Mouse (Mus musculus) mouse embryonic stem cell (cell line): Measurements from ENCODE around the gene Serpina3k.
"Not testable (repeated sequence)": the region's sequence is repeated elsewhere in the genome, so short reads cannot be mapped to it uniquely, and the experiment has no call there.

Experiments
- in situ Hi-C, 2 experiments: fragments of 300-500 bp; cut with MboI; formaldehyde crosslinking; loops; 1 replicate in 1 of 2; 3 replicates in 1 of 2; pipeline ENCODE4 v1.14.3; 2019 to 2020; ENCODE audit warnings: low sequenced_read_pairs in 2 of 2, low pct_unique_long_range_greater_than_20kb in 1 of 2, mixed read lengths in 1 of 2; ENCODE audit not compliant: unreplicated experiment in 1 of 2

Serpina3k gene

DNA sequence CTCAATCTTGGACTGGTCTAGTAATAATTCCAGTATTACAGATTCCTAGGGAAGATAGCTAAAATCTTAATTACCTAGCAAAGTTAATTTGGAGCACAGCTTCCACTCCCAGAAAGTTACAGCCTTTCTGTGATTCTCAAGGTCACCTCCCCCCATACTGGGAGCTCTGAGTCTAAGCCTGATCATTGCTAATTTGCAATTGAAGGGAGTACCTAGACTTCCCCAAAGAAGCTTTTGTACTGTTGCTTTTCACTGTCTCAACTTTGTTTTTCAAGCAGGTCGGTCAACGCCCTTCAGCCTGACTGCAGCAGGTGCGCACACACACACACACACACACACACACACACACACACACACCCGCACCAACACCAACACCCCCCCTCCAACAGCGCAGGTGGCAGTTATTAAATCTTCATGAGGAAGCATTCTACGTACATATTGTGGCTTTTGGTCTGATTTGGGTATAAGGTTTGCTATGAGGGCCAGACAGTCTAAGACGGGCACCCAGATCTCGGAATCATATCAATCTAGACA lies 42.9 kb downstream of the Serpina3k start:
- in situ Hi-C loops, result not testable (repeated sequence)

DNA sequence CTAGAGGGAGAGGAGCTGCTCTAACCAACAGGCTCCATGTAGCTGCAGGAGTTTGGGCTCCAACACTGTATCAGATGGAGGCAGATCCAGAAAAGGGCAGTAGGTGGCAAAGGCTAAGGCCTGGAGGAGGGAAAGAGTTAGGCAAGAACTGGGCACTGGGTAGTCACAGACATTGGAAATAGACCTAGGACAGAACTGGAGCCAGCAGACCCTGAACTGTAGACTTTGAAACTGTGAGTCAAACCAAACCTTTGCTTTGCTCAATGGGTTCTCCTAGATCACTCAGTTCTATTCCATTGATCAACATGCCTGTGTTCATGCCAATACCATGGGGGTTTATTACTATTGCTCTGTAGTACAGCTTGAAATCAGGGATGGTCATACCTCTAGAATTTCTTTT lies 47.7 kb downstream of the Serpina3k start:
- in situ Hi-C loops, result loop anchor here in 1 of 2 experiments (5.0 kb wide), 1 partner anchor 49 kb away; the partner anchor contains the start of genes Serpina3k and Serpina3m

DNA sequence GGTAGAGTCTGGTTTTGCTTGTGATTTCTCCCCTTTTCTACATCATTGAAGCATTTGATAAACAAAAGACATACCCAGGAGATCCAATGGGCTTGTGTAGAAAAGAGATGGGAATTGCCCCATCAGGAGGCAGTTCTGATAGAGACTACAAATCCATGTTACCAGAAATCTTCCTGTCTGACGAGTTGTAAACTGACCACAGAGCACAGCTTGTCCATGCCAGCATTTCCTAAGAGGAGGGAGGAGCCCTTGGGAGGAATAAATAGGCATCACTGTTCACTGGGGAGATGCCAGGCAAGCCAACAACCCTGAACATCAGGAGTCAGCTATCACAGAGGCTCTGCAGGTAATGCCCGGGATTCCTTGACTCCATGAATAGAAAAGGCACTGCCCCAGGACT lies 48.6 kb downstream of the Serpina3k start:
- in situ Hi-C loops, result loop anchor here in 1 of 2 experiments (5.0 kb wide), 1 partner anchor 50 kb away; the partner anchor contains the start of genes Serpina3k and Serpina3m

DNA sequence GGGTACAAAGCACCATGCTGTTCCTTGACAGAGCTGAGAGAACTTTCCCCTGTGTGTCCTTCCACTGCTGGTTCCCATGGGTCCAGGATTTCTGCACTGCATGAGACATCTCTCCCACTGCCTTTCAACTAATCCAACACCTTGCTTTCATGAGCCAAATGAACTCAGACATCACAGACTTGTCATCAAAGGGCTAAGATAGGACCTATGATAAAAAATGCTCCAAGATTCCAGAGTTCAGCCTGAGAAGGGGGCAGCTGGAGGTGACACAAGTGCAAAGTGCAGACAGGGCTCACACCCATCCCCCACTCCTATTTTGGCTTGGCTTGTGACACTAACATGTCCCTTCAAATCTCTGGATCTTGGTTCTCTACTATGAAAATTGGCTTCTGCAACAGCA lies 50.2 kb downstream of the Serpina3k start:
- in situ Hi-C loops, result loop anchor here in 1 of 2 experiments (5.0 kb wide), 1 partner anchor 51 kb away; the partner anchor contains the start of genes Serpina3k and Serpina3m

DNA sequence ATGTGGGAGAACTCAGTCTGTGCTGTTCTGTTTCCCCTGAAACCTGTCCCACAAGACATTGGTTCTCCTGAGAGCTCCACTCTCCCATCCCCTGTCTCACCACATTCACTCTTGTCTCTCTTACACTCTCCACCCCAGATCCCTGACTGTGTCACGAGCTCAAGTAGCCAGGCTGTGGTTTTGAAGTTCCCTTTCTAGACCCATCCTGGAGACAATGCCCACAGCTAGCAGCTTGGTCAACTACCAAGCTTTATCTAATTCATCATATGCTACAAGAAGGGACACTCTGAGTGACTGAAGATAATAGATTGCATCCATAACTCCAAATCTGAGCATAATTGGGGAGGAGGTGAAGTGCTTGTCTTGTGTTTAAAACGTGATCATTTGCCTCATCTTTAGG lies 52.8 kb downstream of the Serpina3k start:
- in situ Hi-C loops, result not testable (repeated sequence)
